Mouse (Mus musculus) stomach, embryonic 14.5 days (tissue): ENCODE data around the gene Atat1. TPM values are rescaled to one million over a fixed set of nuclear protein-coding genes. Genes with fewer than 3 reads are reported as not detected.

Experiments
- ATAC-seq: fragments of 200-750 bp; cut with Nextera tagmentation; 2 replicates; pipeline ENCODE4 v1.8.0; 2017; ENCODE audit warnings: low read depth, moderate TSS enrichment; ENCODE audit not compliant: insufficient number of reproducible peaks, insufficient read depth, low FRiP score
- H3K27ac ChIP-seq: fragments of 300-500 bp; sonication (generic); 2 replicates; pipeline ENCODE4 v1.5.1; 2014; ENCODE audit warnings: mild to moderate bottlenecking, low read length, moderate library complexity, mixed read lengths
- H3K27me3 ChIP-seq: fragments of 300-500 bp; sonication (generic); 2 replicates; pipeline ENCODE4 v1.6.1; 2014; ENCODE audit warnings: low read length, control low read depth, mixed read lengths; ENCODE audit not compliant: control insufficient read depth, insufficient read depth
- H3K36me3 ChIP-seq: fragments of 300-500 bp; sonication (generic); 2 replicates; pipeline ENCODE4 v1.6.1; 2014; ENCODE audit warnings: mild to moderate bottlenecking, control low read depth, low read length, moderate library complexity, mixed read lengths; ENCODE audit not compliant: control insufficient read depth, insufficient read depth
- H3K4me1 ChIP-seq: fragments of 300-500 bp; sonication (generic); 2 replicates; pipeline ENCODE4 v1.6.1; 2014; ENCODE audit warnings: low read length, control low read depth, mixed read lengths; ENCODE audit not compliant: control insufficient read depth, insufficient read depth
- H3K4me2 ChIP-seq: fragments of 300-500 bp; sonication (generic); replicated peaks from 2 replicates; pipeline ENCODE4 v1.6.1; 2014; ENCODE audit warnings: low read depth, low read length, control low read depth
- H3K4me3 ChIP-seq: fragments of 300-500 bp; sonication (generic); 2 replicates; pipeline ENCODE4 v1.5.1; 2014; ENCODE audit warnings: low read depth, low read length, control low read depth
- H3K9ac ChIP-seq: fragments of 300-500 bp; sonication (generic); replicated peaks from 2 replicates; pipeline ENCODE4 v1.6.1; 2014; ENCODE audit warnings: low read depth, mild to moderate bottlenecking, control low read depth, low read length, moderate library complexity, mixed read lengths
- H3K9me3 ChIP-seq: fragments of 300-500 bp; sonication (generic); 2 replicates; pipeline ENCODE4 v1.6.1; 2016; ENCODE audit warnings: low read depth, low read length, control low read depth; ENCODE audit not compliant: control insufficient read depth
- WGBS: fragments of 180-500 bp; shearing (Covaris S2); extraction: QIAGEN DNeasy Blood & Tissue Kit; methylation state at CpG from one replicate; pipeline ENCODE4 v1.1.7; 2014; 5-methylcytosine and 5-hydroxymethylcytosine counted together
- polyA plus RNA-seq: library from polyadenylated mRNA; unstranded; fragments of >200 nt; fragmentation: Nextera tagmentation; extraction: Ambion mirVana; gene quantifications from 2 replicates; pipeline ENCODE4 v1.2.1, GENCODE M21; 2014

The Atat1 gene
- polyA plus RNA-seq, 1 experiment from 2014 or later: 98.6 TPM

- ATAC-seq: no peak; the same call in 1 of the 2 replicates
Observed at GRCm38 (mm10) chr17:35915538-35916296, 5.8 kb upstream of the Atat1 start.

GRCm38 (mm10) chr17:35914975-35915374, 5.1 kb upstream of the Atat1 start:
- Histone ChIP-seq H3K27ac (no peak overlapping the region), H3K9ac (no peak overlapping the region)
- no peak for ATAC-seq

More at GRCm38 (mm10) chr17:35915538-35916296, 5.8 kb upstream of the Atat1 start:
- H3K9me3 ChIP-seq: no peaks in the 10 kb centered on the region
- 2% methylated on average over 28 of the region's 28 CpGs for whole genome bisulfite sequencing
- H3K9ac ChIP-seq: peak overlapping the region; percentile 98
- H3K4me2 ChIP-seq: peak overlapping the region; percentile 87
- H3K27me3 ChIP-seq: no peaks in the 10 kb centered on the region
- H3K36me3 ChIP-seq: peaks cover 35% of the 10 kb centered on the region
- peaks cover 13% of the 10 kb centered on the region; the same call in 1 of the 2 replicates for H3K4me1 ChIP-seq
- H3K4me3 ChIP-seq: peak overlapping the region; percentile 90
- peak overlapping the region; percentile 97; the same call in 1 of the 2 replicates for H3K27ac ChIP-seq

GRCm38 (mm10) chr17:35909186-35909918, 523 bp downstream of the Atat1 start:
- Histone ChIP-seq H3K9me3 (no peaks in the 10 kb centered on the region), H3K27ac (peak overlapping the region; percentile 69; the same call in 1 of the 2 replicates), H3K4me2 (peak overlapping the region; percentile 96), H3K4me1 (peaks cover 9% of the 10 kb centered on the region), H3K36me3 (peaks cover 45% of the 10 kb centered on the region), H3K9ac (peak overlapping the region; percentile 71), H3K4me3 (peak overlapping the region; percentile 70), H3K27me3 (no peaks in the 10 kb centered on the region)
- ATAC-seq: peak; percentile 20
- 16% methylated on average over 20 of the region's 20 CpGs for WGBS

More at GRCm38 (mm10) chr17:35914975-35915374, 5.1 kb upstream of the Atat1 start:
- H3K27me3 ChIP-seq: no peaks in the 10 kb centered on the region
- peaks cover 35% of the 10 kb centered on the region for H3K36me3 ChIP-seq
- H3K4me1 ChIP-seq: peaks cover 7% of the 10 kb centered on the region; the same call in 1 of the 2 replicates
- 75% methylated on average over 6 of the region's 6 CpGs for WGBS
- peak overlapping the region; percentile 87 for H3K4me2 ChIP-seq
- H3K9me3 ChIP-seq: no peaks in the 10 kb centered on the region
- peak overlapping the region; percentile 90 for H3K4me3 ChIP-seq

- H3K27me3 ChIP-seq: no peaks in the 10 kb centered on the region
- H3K4me1 ChIP-seq: peaks cover 9% of the 10 kb centered on the region
- H3K36me3 ChIP-seq: peaks cover 41% of the 10 kb centered on the region
- no peak overlapping the region for H3K27ac ChIP-seq
- no peak overlapping the region for H3K9ac ChIP-seq
- H3K9me3 ChIP-seq: no peaks in the 10 kb centered on the region
- H3K4me3 ChIP-seq: no peak overlapping the region
- no peak overlapping the region for H3K4me2 ChIP-seq
- WGBS: 80% methylated on average over 2 of the region's 2 CpGs
- no peak for ATAC-seq
Observed at GRCm38 (mm10) chr17:35907609-35908008, 2.3 kb downstream of the Atat1 start.

GRCm38 (mm10) chr17:35905587-35905986, 4.3 kb downstream of the Atat1 start:
- no peak overlapping the region for H3K4me3 ChIP-seq
- H3K9ac ChIP-seq: no peak overlapping the region
- H3K9me3 ChIP-seq: no peaks in the 10 kb centered on the region
- H3K4me1 ChIP-seq: peaks cover 9% of the 10 kb centered on the region
- no peaks in the 10 kb centered on the region for H3K27me3 ChIP-seq
- H3K27ac ChIP-seq: no peak overlapping the region
- ATAC-seq: no peak
- no peak overlapping the region for H3K4me2 ChIP-seq
- 94% methylated on average over 1 of the region's 1 CpGs for WGBS
- H3K36me3 ChIP-seq: peaks cover 38% of the 10 kb centered on the region

GRCm38 (mm10) chr17:35903992-35904355, 5.9 kb downstream of the Atat1 start:
- H3K27me3 ChIP-seq: no peaks in the 10 kb centered on the region
- peaks cover 4% of the 10 kb centered on the region for H3K4me1 ChIP-seq
- ATAC-seq: no peak
- H3K9me3 ChIP-seq: no peaks in the 10 kb centered on the region
- H3K4me2 ChIP-seq: no peak overlapping the region
- peaks cover 50% of the 10 kb centered on the region for H3K36me3 ChIP-seq
- no peak overlapping the region for H3K9ac ChIP-seq
- H3K4me3 ChIP-seq: no peak overlapping the region
- 82% methylated on average over 4 of the region's 4 CpGs for WGBS
- no peak overlapping the region for H3K27ac ChIP-seq

- H3K9me3 ChIP-seq: no peaks in the 10 kb centered on the region
- ATAC-seq: no peak
- H3K9ac ChIP-seq: no peak overlapping the region
- no peaks in the 10 kb centered on the region for H3K4me1 ChIP-seq
- no peak overlapping the region for H3K4me3 ChIP-seq
- H3K27ac ChIP-seq: no peak overlapping the region
- H3K27me3 ChIP-seq: no peaks in the 10 kb centered on the region
- WGBS: 90% methylated on average over 9 of the region's 9 CpGs
- no peak overlapping the region for H3K4me2 ChIP-seq
- H3K36me3 ChIP-seq: peaks cover 50% of the 10 kb centered on the region
Observed at GRCm38 (mm10) chr17:35903343-35903991, 6.4 kb downstream of the Atat1 start.

GRCm38 (mm10) chr17:35900636-35901035, 9.2 kb downstream of the Atat1 start:
- Histone ChIP-seq H3K27me3 (no peaks in the 10 kb centered on the region), H3K4me3 (no peak overlapping the region), H3K9me3 (no peaks in the 10 kb centered on the region), H3K4me2 (no peak overlapping the region), H3K9ac (no peak overlapping the region), H3K36me3 (peaks cover 33% of the 10 kb centered on the region), H3K27ac (no peak overlapping the region), H3K4me1 (peaks cover 12% of the 10 kb centered on the region; the same call in 1 of the 2 replicates)
- WGBS: 81% methylated on average over 3 of the region's 3 CpGs
- no peak for ATAC-seq
